Mouse (Mus musculus) layer of hippocampus, adult 18-20 months (tissue): Measurements from ENCODE around the gene Flt4. TPM values are rescaled to one million over a fixed set of nuclear protein-coding genes. Genes with fewer than 3 reads are reported as not detected.

Experiments
- DNase-seq, 2 experiments: peaks; one replicate each; pipeline ENCODE4 v3.0.0; 2022; ENCODE audit warnings: low spot score in 2 of 2
- total RNA-seq, 2 experiments: library from RNA; stranded (reverse); gene quantifications; 2 replicates each; pipeline ENCODE4 v1.2.3; 2021

Flt4 gene
- total RNA-seq, 2 experiments from 2014 or later, result 2.1 to 2.3 TPM

DNA sequence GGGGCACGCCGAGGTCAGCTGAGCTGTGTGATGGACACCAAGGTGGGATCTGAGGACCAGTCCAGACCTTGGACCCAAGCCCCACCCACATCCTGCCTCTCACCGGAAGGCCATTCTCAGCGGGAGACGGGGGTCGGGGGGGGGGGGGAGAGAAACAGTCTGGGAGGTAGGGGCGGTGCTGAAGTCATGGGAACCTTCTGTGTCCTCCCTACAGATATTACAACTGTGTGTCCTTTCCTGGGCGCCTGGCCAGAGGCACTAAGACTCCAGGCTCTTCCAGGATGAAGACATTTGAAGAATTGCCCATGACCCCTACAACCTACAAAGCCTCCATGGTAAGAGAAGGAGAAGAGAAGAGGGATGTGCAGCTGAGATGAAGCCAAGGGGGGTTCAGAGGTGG is 36.6 kb downstream of the Flt4 start:
- DNase-seq, result no peak

- DNase-seq, result no peak
These were observed 41.3 kb downstream of the Flt4 start for GRCm38 (mm10) chr11:49650113-49650993.

DNA sequence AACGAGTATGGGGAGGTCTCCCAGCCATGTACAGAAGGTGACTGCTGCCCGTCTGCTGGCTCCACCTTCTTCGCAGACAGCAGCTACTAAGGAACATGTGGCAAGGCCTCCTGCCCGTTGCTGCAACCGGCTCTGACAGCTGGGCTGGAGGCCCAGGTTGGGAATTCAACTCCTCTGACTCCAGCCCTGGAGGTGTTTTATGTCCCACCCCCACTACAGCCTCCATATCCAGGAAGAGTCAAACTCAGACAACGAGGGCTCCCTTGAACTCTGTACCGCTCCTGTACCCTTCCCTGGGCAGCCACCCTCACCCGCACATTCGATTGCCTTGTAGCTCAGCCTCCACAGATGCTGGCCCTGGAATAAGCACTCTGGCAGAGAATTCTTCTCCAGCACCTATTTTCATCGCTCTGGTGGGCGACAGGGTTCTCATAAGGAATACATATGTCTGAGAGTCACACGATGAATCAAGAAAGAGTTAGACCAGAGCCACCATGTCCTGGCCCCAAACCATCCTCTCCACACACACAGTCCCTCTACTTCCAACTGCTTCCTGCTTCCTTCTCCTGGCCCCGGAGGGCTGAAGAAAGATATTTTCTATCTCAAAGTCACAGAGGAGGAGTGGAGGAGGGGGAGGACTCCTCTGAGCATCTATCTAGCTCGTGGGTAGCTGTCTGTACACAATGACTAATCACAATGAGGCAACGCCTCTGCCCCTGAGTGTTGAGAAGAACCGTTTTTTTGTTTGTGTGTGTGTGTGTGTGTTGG is 42.1 kb downstream of the Flt4 start:
- peak in 1 of 2 experiments; percentile 61 for DNase-seq

DNA sequence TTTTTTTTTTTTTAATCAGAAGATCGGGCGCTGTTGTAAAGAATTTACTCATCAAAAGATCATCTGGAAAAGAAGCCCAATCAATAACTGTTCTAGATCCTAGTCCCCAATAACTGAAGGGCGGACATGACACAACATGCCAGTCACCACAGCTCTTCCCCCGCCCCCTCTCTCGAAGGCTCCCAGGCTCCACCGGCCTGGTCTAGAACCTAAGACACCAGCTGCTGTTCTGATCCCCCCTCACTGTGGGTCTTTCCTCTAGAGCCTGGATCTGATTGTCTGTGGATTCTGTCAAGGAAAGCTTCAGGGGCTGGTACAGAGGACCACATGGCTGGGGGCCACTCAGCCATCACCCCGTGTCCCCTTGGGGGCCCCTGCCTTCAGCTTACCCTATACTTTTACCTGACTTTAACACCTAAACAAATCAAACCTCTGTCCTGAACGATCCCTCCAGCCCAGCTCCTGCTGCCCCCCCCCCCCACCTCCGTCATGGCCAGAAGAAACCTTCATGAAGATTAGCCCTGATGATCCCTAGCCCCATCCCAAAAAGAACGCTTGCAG is 42.8 kb downstream of the Flt4 start:
- no peak for DNase-seq

GRCm38 (mm10) chr11:49652401-49653078 is 43.5 kb downstream of the Flt4 start:
- DNase-seq, result peak; percentile 74 to 93

DNA sequence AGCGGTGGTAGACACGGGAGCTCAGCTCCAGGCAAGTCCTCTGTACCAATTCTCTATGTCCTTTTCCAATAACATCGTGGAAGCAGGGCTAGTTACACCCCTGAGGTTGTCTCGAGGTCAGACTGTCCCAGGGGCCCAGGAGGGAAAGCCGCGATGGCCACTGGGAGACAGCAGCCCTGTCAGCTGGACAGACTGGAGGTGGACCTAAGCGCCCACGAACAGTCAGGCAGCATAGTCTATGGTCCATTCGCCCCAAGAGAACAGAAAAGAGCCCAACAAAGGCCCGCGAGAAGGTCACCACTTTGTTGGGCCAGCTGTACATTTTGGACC is 44.0 kb downstream of the Flt4 start:
- DNase-seq, result no peak

DNA sequence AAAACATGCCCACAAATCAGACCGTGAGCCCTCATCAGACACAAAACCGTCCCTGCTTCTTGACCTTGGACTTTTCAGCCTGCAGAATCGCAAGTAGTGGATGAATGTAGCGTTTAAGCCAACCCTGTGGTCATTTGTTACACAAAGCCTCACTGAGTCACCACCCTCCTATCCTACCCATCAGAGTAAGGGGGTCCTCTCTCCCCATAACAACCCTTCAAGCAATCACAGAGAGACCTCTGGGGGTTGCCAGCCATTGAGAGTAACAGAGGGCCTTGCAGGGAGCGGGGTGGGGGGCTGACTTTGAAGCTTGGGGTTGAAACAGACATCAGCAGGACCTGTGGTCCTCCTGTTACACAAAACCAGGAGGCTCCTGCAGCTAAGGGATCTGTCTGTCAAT is 45.6 kb downstream of the Flt4 start:
- DNase-seq, result no peak

DNA sequence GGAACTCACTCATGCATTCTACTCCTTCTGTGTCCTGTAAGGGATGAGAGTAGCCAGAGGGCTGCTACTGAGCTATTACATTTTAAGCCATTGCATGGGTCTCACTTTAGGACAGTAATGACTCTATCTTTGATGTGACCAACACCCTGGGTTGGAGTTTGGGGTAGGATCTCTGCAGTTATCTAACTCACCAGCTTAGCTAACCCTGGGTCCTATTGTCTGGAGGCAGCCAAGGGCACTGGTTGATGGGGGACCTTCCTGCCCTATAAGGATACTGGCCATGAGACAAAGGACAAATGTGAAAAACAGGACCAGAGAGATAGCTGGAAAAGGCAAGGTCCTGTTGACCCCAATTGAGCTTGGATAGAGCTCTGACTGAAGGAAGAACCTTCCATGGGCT is 46.4 kb downstream of the Flt4 start:
- DNase-seq, result no peak

- DNase-seq, result no peak
These were observed 49.0 kb downstream of the Flt4 start for GRCm38 (mm10) chr11:49658065-49658464.

GRCm38 (mm10) chr11:49658791-49659469 is 49.9 kb downstream of the Flt4 start:
- DNase-seq, result no peak

- no peak for DNase-seq
These were observed 50.4 kb downstream of the Flt4 start for GRCm38 (mm10) chr11:49659470-49659799.

GRCm38 (mm10) chr11:49662292-49662780 is 53.3 kb downstream of the Flt4 start:
- DNase-seq, result no peak

DNA sequence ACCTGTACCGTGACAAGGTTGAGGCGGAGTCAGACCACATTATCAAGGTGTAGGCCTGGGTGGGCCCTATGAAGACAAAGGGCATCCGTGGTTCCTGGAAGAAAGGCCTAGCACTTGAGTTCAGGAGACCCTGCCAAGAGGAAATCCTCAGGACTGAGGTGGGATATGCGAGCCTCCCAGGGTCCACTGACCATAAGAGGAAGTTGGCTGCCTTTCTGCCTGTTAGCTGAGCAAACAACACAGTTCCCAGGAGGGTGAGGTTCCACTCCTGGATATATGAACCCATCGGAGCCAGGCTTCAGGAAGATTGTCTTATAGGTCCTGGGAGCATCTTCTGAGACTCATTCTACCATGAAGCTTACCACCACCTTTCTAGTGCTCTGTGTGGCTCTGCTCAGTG is 54.2 kb downstream of the Flt4 start, which contains the start of gene Scgb3a1:
Scgb3a1 (plus strand) TSS at position 301 of the 400 bp plus-strand sequence.
- DNase-seq, result no peak

DNA sequence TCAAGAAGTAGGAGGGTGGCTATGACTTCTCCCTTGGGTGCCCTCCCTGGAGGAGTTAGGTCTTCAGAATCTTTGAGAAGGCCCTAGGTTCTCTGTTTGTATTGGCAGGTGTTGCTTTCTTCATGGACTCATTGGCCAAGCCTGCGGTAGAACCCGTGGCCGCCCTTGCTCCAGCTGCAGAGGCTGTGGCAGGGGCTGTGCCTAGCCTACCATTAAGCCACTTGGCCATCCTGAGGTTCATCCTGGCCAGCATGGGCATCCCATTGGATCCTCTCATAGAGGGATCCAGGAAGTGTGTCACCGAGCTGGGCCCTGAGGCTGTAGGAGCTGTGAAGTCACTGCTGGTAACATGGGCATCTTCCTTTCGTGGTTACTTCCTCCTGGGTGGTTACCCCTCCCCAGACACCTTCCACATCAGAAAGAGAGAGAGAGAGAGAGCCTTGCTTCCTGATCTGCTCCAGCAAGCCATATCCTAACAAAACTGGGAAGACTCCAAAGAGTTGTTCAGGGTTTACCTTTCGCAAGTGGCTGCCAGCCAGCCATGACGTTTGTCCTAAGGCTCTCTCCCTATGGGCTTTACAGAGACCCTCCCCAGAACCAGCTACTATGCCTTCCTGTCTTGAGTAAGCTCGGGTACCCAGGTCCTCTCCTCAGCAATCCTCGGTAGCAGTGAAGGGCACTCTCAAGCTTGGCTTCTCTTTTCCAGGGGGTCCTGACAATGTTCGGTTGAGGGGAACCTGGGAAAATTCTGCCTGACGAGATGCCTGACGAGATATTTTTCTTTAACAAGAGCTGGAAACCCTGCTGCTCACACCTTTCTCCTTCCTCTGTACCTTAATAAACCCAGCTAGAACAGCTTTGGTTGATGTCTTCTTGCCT is 55.4 kb downstream of the Flt4 start:
- no peak for DNase-seq

DNA sequence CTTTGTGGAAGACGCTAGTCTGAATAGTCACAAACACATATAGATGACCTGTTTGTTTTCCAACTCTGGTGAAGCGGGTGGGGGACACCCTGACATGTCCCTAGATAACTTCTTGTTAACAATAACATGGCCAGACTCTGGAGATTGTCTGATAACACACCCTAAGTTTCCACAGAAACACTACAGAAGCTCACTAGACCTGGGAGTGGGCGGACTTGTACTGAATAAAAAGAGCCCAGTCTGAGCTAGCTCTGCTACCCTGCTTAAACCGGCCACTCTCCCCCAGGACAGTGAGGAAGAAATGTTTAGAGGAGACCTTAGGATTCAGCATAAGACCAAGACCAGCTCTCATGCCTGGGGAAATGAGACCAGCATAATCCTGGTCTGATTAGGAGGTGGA is 56.4 kb downstream of the Flt4 start:
- DNase-seq, result no peak

DNA sequence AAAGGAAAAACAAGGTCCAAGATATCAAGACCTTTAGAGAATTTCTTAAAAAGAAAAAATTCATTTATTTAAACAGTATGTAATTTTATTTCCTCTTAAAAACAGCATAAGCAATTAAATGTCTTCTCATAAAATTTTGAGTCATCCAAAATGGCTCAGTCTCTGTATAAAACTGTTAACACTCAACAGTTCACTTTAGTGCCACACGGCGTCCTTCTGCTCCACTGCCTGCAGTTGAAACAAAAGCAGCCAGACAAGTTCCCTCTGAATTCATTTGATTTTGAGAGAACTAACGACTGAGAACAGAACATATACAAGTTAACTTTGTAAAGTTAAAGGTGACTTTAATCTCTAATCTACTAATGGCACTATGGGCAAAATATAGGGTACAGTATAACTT is 64.4 kb downstream of the Flt4 start:
- peak in 1 of 2 experiments; percentile 14 for DNase-seq

DNA sequence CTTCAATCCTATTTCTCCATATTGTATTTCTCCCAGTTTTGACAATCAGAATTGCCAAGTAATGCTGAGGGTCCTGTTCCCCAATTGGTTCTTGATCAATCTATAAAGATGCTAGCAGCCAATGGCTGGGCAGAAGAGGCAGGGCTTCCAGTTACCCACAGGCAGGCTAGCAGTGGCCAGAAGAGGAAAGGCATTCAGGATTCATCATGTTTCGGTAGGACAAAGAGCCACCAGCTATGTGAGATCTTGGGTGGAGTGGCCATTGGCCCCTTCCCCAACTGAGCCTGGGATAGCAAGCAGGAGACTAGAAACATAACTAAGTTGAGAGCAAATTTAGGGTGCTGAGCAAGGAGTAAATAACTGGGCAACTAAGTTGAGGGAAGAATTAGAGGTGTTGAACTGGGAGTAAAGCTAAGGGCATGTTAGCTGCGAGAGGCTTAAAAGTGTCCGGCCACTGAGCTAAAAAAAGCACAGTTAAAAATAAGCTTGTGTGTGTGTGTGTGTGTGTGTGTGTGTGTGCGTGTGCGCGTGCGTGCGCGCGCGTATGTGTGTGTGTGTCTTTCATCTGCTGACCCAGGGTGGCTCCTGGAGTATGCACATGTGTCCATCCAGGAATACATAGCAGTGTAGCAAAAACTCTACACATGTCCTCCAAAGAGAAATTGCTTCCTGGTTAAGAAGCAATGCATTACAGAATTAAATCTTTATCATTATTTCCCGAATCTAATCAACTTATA is 75.3 kb downstream of the Flt4 start:
- no peak for DNase-seq

DNA sequence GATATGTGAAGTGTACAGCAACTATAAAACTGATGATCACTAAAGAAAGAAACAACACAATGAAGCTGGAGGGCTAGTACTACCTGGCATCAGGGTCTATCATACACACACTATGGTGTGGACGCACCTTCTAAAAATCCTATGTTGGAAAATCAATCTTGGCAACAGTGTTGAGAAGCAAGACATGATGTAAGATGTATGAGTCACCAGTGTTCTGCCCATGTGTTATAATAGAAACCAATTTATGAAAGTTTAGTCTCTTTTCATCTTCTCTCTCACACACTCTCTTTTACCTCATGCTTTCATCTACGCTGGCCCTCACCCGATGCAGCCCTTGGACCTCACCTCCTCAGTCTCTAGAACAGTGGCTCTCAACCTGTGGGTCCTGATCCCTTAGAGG is 86.0 kb downstream of the Flt4 start:
- no peak for DNase-seq

DNA sequence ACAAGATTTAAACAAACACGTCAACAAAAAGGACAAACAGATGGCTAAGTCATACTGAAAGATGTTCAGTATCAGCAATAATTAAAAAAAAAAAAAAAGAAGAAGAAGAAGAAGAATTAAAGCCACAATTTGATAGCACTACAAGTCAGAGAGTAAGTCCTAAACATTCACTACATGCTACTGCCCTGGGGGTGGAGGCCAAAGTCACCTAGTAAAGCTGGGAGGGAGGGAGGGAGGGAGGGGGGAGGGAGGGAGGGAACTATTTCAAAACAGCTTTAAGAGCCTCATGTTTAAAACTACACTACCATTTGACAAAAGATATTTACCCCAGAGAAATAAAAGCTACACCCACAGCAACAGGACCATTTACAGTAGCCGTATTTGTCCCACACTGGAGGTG is 86.6 kb downstream of the Flt4 start:
- no peak for DNase-seq
